Mouse (Mus musculus): ENCODE measurements around the gene Abcb4. TPM values are rescaled to one million over a fixed set of nuclear protein-coding genes. Genes with fewer than 3 reads are reported as not detected.
"Not testable (repeated sequence)": the region's sequence is repeated elsewhere in the genome, so short reads cannot be mapped to it uniquely, and the experiment has no call there.

Abcb4 gene
- 5.0 and 17.7 TPM in 2 replicates for total RNA-seq (2021)
- long read RNA-seq, experiment 1, full-length matches to known transcripts = 2 of 7 reads
- long read RNA-seq, experiment 1, partial matches to known transcripts = 2 of 7 reads
- long read RNA-seq, experiment 1, other reads (novel, unspliced or antisense) = 3 of 7 reads
- long read RNA-seq, experiment 2, full-length matches to known transcripts = 2 of 17 reads
- long read RNA-seq, experiment 2, partial matches to known transcripts = 13 of 17 reads
- long read RNA-seq, experiment 2, other reads (novel, unspliced or antisense) = 2 of 17 reads

DNA sequence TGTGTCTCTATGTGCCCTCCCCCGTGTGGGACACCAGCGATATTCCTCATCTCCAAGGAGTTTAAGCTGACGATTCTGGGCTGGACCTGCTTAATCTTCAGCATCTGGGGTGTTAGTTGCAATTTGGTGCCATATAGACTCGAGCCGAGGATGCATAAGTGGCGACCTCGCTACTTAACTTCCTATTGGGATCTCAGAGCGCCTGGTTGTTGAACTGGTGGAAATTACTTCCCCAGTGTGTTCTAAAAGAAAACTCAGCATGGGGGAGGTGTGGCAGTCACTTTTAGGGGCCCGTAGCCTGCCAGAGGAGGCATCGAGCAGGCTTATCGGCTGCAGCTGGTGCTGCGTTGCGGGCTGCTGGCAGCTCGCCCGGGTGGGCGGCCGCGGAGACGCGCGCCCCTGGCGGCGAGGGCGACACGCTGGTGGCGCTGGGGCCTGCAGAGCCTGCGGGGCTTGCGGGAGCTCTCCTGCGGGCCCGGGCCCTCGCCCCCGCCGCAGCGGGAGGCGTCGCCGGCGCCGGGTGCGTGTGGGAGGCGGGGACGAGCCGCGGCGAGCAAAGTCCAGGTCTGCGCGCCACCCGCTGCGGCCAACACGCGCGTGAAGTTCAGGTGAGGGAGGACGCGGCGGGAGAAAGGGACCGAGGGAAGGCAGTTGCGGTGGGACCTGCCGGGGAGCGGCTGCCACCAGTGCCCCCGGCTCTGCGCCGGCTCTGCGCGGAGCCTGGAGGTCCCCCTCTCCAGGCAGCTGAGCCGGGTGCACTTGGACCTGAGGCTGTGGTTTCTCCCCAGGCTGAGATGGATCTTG is at the start of gene Abcb4:
Gene Abcb4 (plus strand): TSS at position 418 of the 804 bp plus-strand sequence.
- DNase-seq = peak; percentile 80

GRCm38 (mm10) chr5:8848607-8849575 is 44.6 kb upstream of the Abcb4 start:
- not testable (repeated sequence) for DNase-seq

GRCm38 (mm10) chr5:8850851-8851250 is 42.7 kb upstream of the Abcb4 start:
- DNase-seq = no peak

DNA sequence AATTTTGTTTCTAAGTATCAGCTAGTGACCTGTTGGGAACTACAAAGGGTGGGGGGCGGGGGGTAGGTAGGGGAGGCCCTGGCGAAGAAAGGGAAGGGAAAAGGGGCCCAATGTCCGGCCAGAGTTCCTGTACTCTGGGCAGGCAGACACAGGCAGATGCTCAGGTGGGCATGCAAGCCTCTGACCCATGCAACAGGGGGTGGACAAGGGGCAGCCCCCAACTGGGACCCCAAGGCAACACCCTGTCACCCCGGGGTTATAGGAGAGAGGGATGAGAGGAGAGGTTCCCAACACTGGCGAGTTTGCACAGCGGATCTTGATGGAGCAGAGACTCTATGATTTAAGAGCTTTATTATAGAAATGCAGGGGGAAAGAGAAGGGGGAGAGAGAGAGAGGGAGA is 36.3 kb upstream of the Abcb4 start:
- no peak for DNase-seq

DNA sequence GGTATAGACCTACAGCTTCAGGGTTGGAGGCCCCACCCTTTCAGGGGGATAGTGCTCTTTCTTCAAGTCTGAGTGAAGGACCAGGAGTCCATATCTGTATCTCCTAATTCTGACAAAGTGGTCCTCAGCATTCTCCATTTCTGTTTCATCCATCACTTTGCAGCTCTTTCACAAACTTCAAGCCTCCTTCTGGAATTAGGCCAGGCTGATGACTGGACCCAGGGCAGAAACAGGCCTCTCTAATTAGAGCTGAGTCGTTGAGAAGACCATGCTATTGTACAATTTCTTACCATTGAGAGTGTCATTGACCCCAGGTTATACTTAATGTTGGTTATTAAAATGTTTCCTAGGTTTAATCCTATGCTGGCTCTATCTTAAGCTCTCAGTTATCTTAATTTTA is 31.7 kb upstream of the Abcb4 start:
- DNase-seq = peak; percentile 28

- no peak for DNase-seq
Measured at GRCm38 (mm10) chr5:8863580-8864337, 29.8 kb upstream of the Abcb4 start.

- not testable (repeated sequence) for DNase-seq
Measured at GRCm38 (mm10) chr5:8865630-8866029, 27.9 kb upstream of the Abcb4 start.

- no peak for DNase-seq
Measured at GRCm38 (mm10) chr5:8866366-8866765, 27.2 kb upstream of the Abcb4 start.

DNA sequence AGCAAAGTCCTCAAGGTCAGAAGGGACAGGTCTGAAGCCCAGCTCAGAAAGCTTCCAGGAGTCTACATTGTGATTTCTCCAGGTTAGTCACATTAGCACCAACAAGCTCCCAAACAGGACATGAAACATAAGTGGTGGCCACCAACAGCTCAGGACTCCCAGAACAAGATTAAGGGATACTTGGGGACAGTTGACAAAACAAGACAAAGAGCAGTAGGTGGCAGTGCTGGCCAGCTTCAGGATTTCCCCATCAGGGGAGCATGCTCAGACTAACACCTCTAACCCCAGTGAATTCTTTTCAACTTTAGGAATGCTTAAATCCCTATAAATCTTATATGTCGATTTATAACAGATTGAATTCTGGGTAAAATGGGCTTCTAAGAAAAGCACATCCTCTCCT is 25.5 kb upstream of the Abcb4 start:
- peak; percentile 57 for DNase-seq

DNA sequence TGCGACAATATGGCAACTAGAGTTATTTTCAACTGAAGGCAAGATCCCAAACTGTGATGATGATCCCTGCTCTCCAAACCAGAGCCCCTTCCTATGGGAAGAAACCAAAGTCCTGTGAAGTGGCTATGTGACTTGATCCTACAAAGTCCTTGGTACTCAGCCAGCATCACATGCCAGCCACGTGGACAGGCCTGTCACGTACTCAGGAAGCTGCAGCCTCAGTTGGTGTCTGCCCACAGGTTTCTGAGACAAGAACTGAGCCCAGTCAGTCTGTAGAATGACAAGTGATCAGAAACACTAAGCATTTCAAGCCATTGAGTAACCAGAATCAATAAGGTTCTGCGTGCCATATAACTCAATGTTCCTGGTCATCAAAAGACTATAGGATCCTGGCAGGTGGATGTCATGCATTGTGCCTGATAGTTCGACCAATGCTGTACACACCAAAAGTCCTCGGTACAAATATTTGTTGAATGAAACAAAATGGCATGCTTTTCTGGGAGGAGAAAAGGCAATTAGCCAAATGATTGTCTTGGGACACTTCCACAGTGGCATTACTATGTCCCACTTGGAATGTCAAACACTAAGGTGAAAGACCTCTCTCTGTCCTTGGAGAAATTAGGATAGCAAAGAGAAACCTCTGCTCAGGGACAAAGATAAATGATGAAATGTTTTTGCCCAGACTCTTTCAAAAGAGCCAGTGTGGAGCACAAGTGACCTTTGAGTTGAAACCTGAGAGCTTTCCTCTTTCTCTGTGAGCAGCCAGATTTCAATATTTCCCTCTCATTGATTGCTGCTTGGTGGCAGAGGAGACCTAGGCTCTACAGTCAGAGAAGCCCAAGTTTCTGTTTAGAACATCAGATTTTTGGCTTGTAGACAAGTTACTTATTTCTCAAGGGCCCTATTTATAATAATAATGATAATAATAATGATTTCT is 20.3 kb upstream of the Abcb4 start:
- no peak for DNase-seq

GRCm38 (mm10) chr5:8877086-8877485 is 16.4 kb upstream of the Abcb4 start:
- no peak for DNase-seq

DNA sequence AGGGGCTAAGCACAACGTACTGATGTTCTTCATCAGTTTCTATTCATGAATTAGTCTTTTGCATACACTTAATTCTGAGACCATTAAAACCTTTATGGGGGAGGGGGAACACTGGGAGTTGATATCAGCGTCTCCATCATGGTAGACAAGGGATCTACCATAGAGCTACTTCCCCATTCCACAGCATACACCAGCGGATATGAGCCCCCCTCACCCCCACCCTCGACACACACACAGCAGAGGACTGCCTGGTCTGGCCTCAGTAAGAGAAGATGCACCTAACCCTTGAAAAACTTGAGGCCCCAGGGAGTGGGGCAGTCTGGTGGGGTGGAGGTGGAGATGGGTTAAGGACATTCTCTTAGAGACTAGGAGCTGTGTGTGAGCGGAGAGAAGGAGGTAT is 15.7 kb upstream of the Abcb4 start:
- no peak for DNase-seq

DNA sequence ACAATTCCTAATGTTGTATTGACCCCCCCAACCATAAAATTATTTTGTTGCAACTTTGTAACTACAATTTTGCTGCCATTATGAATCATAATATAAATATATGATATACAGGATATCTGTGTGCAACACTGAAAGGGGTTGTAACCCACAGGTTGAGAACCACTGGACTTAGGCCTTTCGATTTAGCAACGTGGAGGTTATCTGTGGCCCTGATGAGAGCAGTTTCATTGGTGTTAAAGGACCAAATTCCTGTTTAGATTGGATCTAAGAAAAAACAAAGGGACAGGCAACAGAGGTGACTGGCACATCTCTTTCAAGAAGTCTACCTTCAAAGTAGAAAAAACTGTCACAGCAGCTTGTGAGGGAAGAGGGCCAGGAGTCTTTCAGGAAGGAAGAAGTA is 7.7 kb upstream of the Abcb4 start:
- DNase-seq = no peak

DNA sequence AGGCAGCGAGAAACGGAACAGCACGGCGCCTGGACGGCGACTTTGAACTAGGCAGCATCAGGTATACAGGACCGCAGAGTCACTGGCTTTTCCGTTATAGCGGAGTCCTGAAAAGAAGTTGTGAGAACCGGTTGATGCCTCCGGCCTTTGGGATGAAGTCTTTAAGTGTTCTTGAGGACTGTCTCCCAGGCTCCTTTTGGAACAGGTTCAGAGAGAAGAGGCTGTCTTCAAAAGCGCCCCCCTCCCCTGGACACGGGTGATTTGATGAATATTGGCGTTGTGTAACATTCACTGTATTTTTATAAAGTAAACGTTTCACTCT is 548 bp downstream of the Abcb4 start:
- no peak for DNase-seq

GRCm38 (mm10) chr5:8894641-8895490 is 1.3 kb downstream of the Abcb4 start:
- no peak for DNase-seq

- no peak for DNase-seq
Measured at GRCm38 (mm10) chr5:8896198-8896597, 2.7 kb downstream of the Abcb4 start.

DNA sequence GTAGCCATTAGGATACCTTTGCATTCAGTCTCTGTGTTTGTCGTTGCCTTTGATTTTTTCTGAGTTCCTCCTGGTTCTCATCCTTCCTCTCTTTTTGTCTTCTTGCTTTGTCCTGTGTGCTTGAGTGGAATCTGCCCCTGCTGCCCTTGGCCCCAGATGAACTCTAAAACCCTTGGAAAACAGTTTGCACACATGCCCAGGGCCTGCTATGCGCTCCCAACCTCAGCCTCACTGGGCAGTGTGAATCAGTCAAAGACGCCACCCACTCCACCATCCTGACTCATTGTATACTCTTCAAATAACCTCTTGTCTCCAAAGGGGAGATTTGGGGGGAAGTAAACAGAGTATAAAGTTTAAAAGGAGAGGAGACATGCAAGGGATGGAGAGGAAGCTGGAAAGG is 4.7 kb downstream of the Abcb4 start:
- DNase-seq = no peak

DNA sequence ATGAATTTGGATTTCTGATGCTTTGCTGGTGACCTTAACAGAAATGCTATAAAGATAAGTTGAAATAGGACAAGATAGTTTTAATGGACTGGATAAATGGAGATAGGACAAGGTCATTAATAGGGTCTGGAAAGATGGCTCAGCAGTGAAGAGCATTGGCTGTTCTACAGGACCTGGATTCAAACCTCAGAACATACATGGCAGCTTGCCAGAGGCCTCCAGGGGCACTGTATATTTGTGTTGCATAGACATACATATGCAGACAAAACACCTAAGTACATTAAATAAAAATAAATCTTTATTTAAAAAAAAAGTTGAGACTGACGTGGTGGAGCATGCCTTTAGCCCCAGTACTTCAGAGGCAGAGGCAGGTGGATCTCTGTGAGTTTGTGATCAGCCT is 7.5 kb downstream of the Abcb4 start:
- no peak for DNase-seq

DNA sequence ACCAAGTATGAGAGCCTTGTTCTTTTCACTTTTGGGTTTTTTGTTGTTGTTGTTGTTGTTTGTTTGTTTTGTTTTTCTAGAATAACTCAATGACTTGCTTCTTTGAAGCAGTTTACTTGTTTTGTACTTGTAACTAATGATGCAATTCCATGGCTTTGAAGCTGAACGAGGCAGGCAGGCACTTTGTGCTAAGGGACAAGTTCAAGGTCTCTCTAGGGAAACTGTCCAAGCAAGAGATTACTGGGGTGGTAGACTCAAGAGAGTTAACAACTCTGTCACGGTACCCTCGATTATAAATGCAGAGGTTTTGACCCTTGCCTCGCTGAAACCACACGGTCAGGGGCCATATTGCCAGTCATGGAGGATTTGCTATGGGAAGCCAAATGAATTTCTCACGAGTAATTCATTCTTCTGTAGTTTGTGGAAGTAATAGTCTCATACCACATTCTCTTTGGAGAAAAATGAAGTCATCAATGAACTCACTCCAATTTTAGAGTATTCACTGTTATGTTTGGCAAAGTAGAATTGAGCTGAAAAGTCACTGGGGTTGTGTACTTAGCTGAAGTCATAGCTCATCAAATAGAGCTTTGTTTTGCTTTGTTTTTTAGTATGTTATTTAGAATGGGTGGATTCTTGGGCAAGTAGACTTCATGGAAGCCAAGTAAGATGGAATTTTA is 8.8 kb downstream of the Abcb4 start:
- no peak for DNase-seq
